Mouse (Mus musculus): ENCODE data around the gene Limd2. TPM values are rescaled to one million over a fixed set of nuclear protein-coding genes. Genes with fewer than 3 reads are reported as not detected.
A peak's percentile ranks its signal among the peaks of the same experiment; 100 is the strongest.

Gene Limd2
- polyA plus RNA-seq, 1 experiment, result 121 TPM

GRCm38 (mm10) chr11:106175081-106175480, 14.4 kb upstream of the Limd2 start:
- TF ChIP-seq GATA1 (IDR thresholded peaks at IDR 0.05; ENCODE audit: borderline replicate concordance, low read length) (no peak), FLI1 (IDR thresholded peaks at IDR 0.05; ENCODE audit: low read length) (no peak)
- no peaks in the 10 kb centered on the region for H3K27me3 ChIP-seq (replicated peaks)
- peaks cover 33% of the 10 kb centered on the region for H3K4me1 ChIP-seq
- peaks cover 46% of the 10 kb centered on the region for H3K36me3 ChIP-seq (replicated peaks; ENCODE audit: low read length)
- no peaks in the 10 kb centered on the region for H3K9me3 ChIP-seq
- H3K4me3 ChIP-seq (replicated peaks), result no peak overlapping the region

GRCm38 (mm10) chr11:106174372-106174771, 13.7 kb upstream of the Limd2 start:
- Histone ChIP-seq H3K27me3 (replicated peaks) (no peaks in the 10 kb centered on the region), H3K4me3 (replicated peaks) (no peak overlapping the region), H3K36me3 (replicated peaks; ENCODE audit: low read length) (peaks cover 51% of the 10 kb centered on the region), H3K4me1 (peaks cover 26% of the 10 kb centered on the region), H3K9me3 (no peaks in the 10 kb centered on the region)
- TF ChIP-seq GATA1 (IDR thresholded peaks at IDR 0.05; ENCODE audit: borderline replicate concordance, low read length), result no peak
- no peak for TF ChIP-seq FLI1 (IDR thresholded peaks at IDR 0.05; ENCODE audit: low read length)

GRCm38 (mm10) chr11:106173228-106173627, 12.6 kb upstream of the Limd2 start:
- Histone ChIP-seq H3K36me3 (replicated peaks; ENCODE audit: low read length) (peaks cover 57% of the 10 kb centered on the region), H3K4me3 (replicated peaks) (no peak overlapping the region), H3K4me1 (peaks cover 17% of the 10 kb centered on the region), H3K27me3 (replicated peaks) (no peaks in the 10 kb centered on the region), H3K9me3 (no peaks in the 10 kb centered on the region)
- TF ChIP-seq GATA1 (IDR thresholded peaks at IDR 0.05; ENCODE audit: borderline replicate concordance, low read length) (no peak), FLI1 (IDR thresholded peaks at IDR 0.05; ENCODE audit: low read length) (no peak)

GRCm38 (mm10) chr11:106170807-106171206, 10.1 kb upstream of the Limd2 start:
- Histone ChIP-seq H3K9me3 (no peaks in the 10 kb centered on the region), H3K27me3 (replicated peaks) (no peaks in the 10 kb centered on the region), H3K4me3 (replicated peaks) (no peak overlapping the region), H3K4me1 (peaks cover 17% of the 10 kb centered on the region), H3K36me3 (replicated peaks; ENCODE audit: low read length) (peaks cover 72% of the 10 kb centered on the region)
- no peak for TF ChIP-seq FLI1 (IDR thresholded peaks at IDR 0.05; ENCODE audit: low read length)
- TF ChIP-seq GATA1 (IDR thresholded peaks at IDR 0.05; ENCODE audit: borderline replicate concordance, low read length), result no peak

GRCm38 (mm10) chr11:106167435-106167834, 6.8 kb upstream of the Limd2 start:
- TF ChIP-seq GATA1 (IDR thresholded peaks at IDR 0.05; ENCODE audit: borderline replicate concordance, low read length), result no peak
- TF ChIP-seq FLI1 (IDR thresholded peaks at IDR 0.05; ENCODE audit: low read length), result no peak
- H3K4me3 ChIP-seq (replicated peaks), result peak overlapping the region; percentile 34
- no peaks in the 10 kb centered on the region for H3K27me3 ChIP-seq (replicated peaks)
- no peaks in the 10 kb centered on the region for H3K9me3 ChIP-seq
- peaks cover 30% of the 10 kb centered on the region for H3K4me1 ChIP-seq
- H3K36me3 ChIP-seq (replicated peaks; ENCODE audit: low read length), result peaks cover 82% of the 10 kb centered on the region

- H3K27me3 ChIP-seq (replicated peaks), result peaks cover 16% of the 10 kb centered on the region
- TF ChIP-seq FLI1 (IDR thresholded peaks at IDR 0.05; ENCODE audit: low read length) (no peak), GATA1 (IDR thresholded peaks at IDR 0.05; ENCODE audit: borderline replicate concordance, low read length) (no peak)
- H3K4me1 ChIP-seq, result peaks cover 42% of the 10 kb centered on the region
- peak overlapping the region; percentile 18 for H3K4me3 ChIP-seq (replicated peaks)
- H3K9me3 ChIP-seq, result no peaks in the 10 kb centered on the region
- H3K36me3 ChIP-seq (replicated peaks; ENCODE audit: low read length), result peaks cover 68% of the 10 kb centered on the region
Observed at GRCm38 (mm10) chr11:106164601-106165180, 4.0 kb upstream of the Limd2 start.

GRCm38 (mm10) chr11:106163546-106163945, 2.9 kb upstream of the Limd2 start:
- H3K27me3 ChIP-seq (replicated peaks), result peaks cover 23% of the 10 kb centered on the region
- peaks cover 62% of the 10 kb centered on the region for H3K36me3 ChIP-seq (replicated peaks; ENCODE audit: low read length)
- H3K4me1 ChIP-seq, result peaks cover 54% of the 10 kb centered on the region
- no peak overlapping the region for H3K4me3 ChIP-seq (replicated peaks)
- TF ChIP-seq FLI1 (IDR thresholded peaks at IDR 0.05; ENCODE audit: low read length), result no peak
- no peak for TF ChIP-seq GATA1 (IDR thresholded peaks at IDR 0.05; ENCODE audit: borderline replicate concordance, low read length)
- no peaks in the 10 kb centered on the region for H3K9me3 ChIP-seq

- H3K36me3 ChIP-seq (replicated peaks; ENCODE audit: low read length), result peaks cover 62% of the 10 kb centered on the region
- H3K27me3 ChIP-seq (replicated peaks), result peaks cover 32% of the 10 kb centered on the region
- no peaks in the 10 kb centered on the region for H3K9me3 ChIP-seq
- no peak for TF ChIP-seq GATA1 (IDR thresholded peaks at IDR 0.05; ENCODE audit: borderline replicate concordance, low read length)
- TF ChIP-seq FLI1 (IDR thresholded peaks at IDR 0.05; ENCODE audit: low read length), result no peak
- H3K4me1 ChIP-seq, result peaks cover 62% of the 10 kb centered on the region
- no peak overlapping the region for H3K4me3 ChIP-seq (replicated peaks)
Observed at GRCm38 (mm10) chr11:106162237-106162636, 1.6 kb upstream of the Limd2 start.

- no peak for TF ChIP-seq FLI1 (IDR thresholded peaks at IDR 0.05; ENCODE audit: low read length)
- TF ChIP-seq GATA1 (IDR thresholded peaks at IDR 0.05; ENCODE audit: borderline replicate concordance, low read length), result no peak
- peaks cover 68% of the 10 kb centered on the region for H3K4me1 ChIP-seq
- H3K27me3 ChIP-seq (replicated peaks), result peaks cover 32% of the 10 kb centered on the region
- H3K9me3 ChIP-seq, result no peaks in the 10 kb centered on the region
- H3K4me3 ChIP-seq (replicated peaks), result peak overlapping the region; percentile 95
- H3K36me3 ChIP-seq (replicated peaks; ENCODE audit: low read length), result peaks cover 61% of the 10 kb centered on the region
Observed at GRCm38 (mm10) chr11:106159921-106160840, 479 bp downstream of the Limd2 start.

All from megakaryocyte, embryonic 14.5 days (primary cell).